Mouse (Mus musculus): ENCODE measurements around the gene Bex6.
"Not testable (repeated sequence)": the region's sequence is repeated elsewhere in the genome, so short reads cannot be mapped to it uniquely, and the experiment has no call there.

Gene Bex6

GRCm38 (mm10) chr16:32173401-32173800 is 6.2 kb upstream of the Bex6 start:
- DNase-seq (ENCODE audit: low spot score in 2 of 2), result no peak

GRCm38 (mm10) chr16:32174340-32175005 is 5.2 kb upstream of the Bex6 start:
- DNase-seq (ENCODE audit: low spot score in 2 of 2), result no peak

GRCm38 (mm10) chr16:32175029-32175428 is 4.6 kb upstream of the Bex6 start:
- no peak for DNase-seq (ENCODE audit: low spot score in 2 of 2)

GRCm38 (mm10) chr16:32176896-32177686 is 2.5 kb upstream of the Bex6 start:
- no peak for DNase-seq (ENCODE audit: low spot score in 2 of 2)

- no peak for DNase-seq (ENCODE audit: low spot score in 2 of 2)
These were observed 6.4 kb downstream of the Bex6 start for GRCm38 (mm10) chr16:32186056-32186455.

DNA sequence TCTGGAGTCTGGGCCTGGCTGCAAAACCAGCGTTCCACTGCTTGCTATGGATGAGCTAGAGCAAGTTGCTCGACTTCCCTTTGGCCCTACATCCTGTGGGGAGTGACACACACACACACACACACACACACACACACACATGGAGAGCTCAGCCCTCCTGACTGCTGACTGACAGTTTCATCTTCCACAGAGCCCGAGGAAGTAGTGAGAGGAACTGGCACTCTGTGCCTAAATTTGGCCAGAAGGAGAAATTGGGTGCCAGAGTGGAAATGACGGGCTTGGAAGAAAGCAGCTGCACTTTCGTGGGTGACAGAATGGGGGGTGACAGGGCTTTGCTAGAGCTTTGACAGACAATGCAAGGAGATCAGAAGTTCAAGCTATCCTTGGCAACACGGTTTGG is 9.5 kb downstream of the Bex6 start:
- peak; percentile 29 to 35 for DNase-seq (ENCODE audit: low spot score in 2 of 2)

DNA sequence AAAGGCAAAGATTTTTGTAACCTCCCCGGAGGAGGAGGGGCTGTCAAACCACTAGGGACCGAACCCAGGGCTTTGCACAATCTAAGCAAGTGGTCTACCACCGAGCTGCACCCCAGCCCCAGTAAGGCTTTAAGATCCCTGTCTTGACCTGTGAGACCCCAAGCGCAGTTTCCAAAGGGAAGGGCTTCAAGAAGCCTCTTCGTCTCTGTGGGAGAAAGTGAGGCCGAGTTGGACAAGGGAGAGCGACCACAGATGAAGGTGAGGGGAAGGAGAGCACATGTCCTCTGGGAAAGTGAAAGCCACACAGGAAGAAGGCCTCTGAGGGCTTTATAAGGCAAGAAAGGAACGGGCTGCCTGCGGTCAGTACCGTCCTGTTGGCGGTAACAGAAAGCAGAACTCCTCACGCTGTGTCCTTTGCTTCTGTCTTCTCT is 10.4 kb downstream of the Bex6 start:
- no peak for DNase-seq (ENCODE audit: low spot score in 2 of 2)

- DNase-seq (ENCODE audit: low spot score in 2 of 2), result no peak
These were observed 20.8 kb downstream of the Bex6 start for GRCm38 (mm10) chr16:32200256-32201003.

DNA sequence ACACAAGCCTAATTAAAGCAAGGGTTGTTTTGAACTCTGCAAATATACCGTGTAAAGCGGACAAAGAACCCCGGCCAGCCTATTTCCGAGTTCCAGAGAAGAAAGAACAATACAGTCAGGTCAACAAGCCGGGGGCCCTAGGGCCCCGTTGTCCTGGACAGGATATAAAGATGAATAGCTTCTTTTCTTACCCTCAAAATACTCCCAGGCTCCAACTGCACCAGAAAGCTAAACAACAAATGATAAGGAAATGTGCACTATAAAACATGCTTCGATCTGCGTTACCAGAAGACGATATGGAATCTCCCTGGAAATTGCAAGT is 21.3 kb downstream of the Bex6 start:
- DNase-seq (ENCODE audit: low spot score in 2 of 2), result no peak

- peak in 1 of 2 experiments; percentile 37 for DNase-seq (ENCODE audit: low spot score in 2 of 2)
These were observed 23.1 kb downstream of the Bex6 start for GRCm38 (mm10) chr16:32202681-32203080.

DNA sequence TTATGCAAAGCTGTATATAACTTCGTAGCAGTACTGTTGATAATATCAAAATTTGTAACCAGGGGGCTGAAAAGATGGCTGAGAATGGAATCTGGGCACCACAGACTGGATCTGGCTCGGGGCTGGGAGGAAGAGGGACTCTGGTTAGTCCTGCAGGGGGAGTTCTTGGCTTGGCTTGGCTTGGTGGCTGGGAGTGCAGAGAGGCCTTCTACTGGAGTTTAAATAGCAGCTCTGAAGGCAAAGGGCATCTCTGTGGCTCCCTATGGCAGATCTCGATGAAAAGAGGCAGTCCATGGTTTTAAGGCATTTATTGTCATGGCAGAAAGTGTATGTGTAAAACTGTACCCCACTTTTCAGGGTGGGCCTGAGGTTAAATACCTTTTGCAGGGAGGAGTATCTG is 25.3 kb downstream of the Bex6 start:
- no peak for DNase-seq (ENCODE audit: low spot score in 2 of 2)

GRCm38 (mm10) chr16:32214156-32214555 is 34.5 kb downstream of the Bex6 start:
- DNase-seq (ENCODE audit: low spot score in 2 of 2), result no peak

- DNase-seq (ENCODE audit: low spot score in 2 of 2), result no peak
These were observed 35.4 kb downstream of the Bex6 start for GRCm38 (mm10) chr16:32214804-32215576.

DNA sequence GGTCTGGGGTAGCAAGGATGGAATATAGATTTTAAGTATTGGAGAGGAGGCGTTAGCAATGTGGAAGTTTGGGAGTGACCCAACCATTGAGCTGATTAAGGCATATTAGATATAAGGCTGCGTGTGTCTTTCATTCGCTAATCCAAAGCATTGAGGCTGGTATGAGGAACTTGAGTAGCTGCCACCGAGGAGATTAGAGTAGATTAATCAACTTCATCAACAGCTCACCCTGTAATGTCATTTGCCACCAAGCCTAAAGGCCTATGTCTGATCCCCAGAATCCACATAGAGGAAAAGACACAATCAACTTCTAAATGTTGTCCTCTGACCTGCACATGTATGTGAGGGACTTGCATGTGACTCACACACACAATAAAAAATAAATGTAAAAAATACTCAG is 42.2 kb downstream of the Bex6 start:
- no peak for DNase-seq (ENCODE audit: low spot score in 2 of 2)

GRCm38 (mm10) chr16:32222399-32222798 is 42.8 kb downstream of the Bex6 start:
- DNase-seq (ENCODE audit: low spot score in 2 of 2), result no peak

DNA sequence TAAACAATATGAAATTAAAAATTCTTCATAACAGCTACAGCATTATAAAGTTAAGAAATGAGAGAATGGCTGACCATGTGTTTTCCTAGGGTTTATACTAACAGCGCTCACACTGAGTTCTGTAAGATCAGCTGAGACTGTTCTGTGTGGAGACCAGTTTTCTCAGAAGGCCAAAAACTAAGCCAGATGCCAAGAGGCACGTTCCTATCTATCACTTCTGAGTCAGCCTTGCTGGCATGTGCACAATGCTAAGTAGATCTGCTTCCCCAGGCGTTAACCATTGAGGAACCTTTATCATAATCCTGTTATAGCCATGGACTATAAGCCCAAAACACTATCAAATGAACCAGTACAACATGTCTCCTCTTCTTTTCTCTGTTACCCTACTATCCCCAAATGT is 52.4 kb downstream of the Bex6 start:
- not testable (repeated sequence) for DNase-seq (ENCODE audit: low spot score in 2 of 2)

All from frontal cortex, postnatal 10 days (tissue).